Mouse (Mus musculus) kidney, adult 2 months (tissue): ENCODE measurements at regions not wholly inside any gene's neighbourhood (a gene's known extent, or its start where the extent isn't known, plus 50 kb on each side); places are given as distances from the start of the nearest gene placed in this dataset.

Experiments
- CTCF ChIP-seq: fragments of 200-500 bp; conservative IDR thresholded peaks from 2 replicates; pipeline ENCODE4 v1.5.1; 2011; ENCODE audit warnings: low read depth, mild to moderate bottlenecking, control low read depth, low read length, moderate library complexity, mixed read lengths; ENCODE audit not compliant: insufficient read depth, insufficient read length
- POLR2A ChIP-seq: fragments of 200-500 bp; IDR thresholded peaks from one replicate; pipeline ENCODE4 v1.6.1; 2011; ENCODE audit warnings: low read depth, low read length, control low read depth

- TF ChIP-seq POLR2A (no peak), CTCF (no peak)
Measured at GRCm38 (mm10) chr4:95191654-95192406, 139.8 kb upstream of the Jun start.
